Mouse (Mus musculus): ENCODE results near the gene Rab43.

- no peak for TF ChIP-seq POLR2A (IDR thresholded peaks at IDR 0.05; ENCODE audit: borderline replicate concordance, extremely low read depth, low read depth, low read length)
- no peak for TF ChIP-seq CTCF (IDR thresholded peaks at IDR 0.05; ENCODE audit: insufficient read depth, low read length)
Measured at GRCm38 (mm10) chr6:87788896-87789587, 22.9 kb downstream of the Rab43 start.
